Mouse (Mus musculus) liver, adult 2 months (tissue): ENCODE measurements at regions not wholly inside any gene's neighbourhood (a gene's known extent, or its start where the extent isn't known, plus 50 kb on each side); places are given as distances from the start of the nearest gene placed in this dataset.

Source experiments
- CTCF ChIP-seq: fragments of 200-500 bp; IDR thresholded peaks from 2 replicates; pipeline ENCODE4 v1.5.1; 2011; ENCODE audit warnings: low read depth, low read length, control low read depth
- POLR2A ChIP-seq: fragments of 200-500 bp; IDR thresholded peaks from 2 replicates; pipeline ENCODE4 v1.6.1; 2011; ENCODE audit warnings: low read length, control low read depth; ENCODE audit not compliant: insufficient read depth; ENCODE audit errors: extremely low read depth

DNA sequence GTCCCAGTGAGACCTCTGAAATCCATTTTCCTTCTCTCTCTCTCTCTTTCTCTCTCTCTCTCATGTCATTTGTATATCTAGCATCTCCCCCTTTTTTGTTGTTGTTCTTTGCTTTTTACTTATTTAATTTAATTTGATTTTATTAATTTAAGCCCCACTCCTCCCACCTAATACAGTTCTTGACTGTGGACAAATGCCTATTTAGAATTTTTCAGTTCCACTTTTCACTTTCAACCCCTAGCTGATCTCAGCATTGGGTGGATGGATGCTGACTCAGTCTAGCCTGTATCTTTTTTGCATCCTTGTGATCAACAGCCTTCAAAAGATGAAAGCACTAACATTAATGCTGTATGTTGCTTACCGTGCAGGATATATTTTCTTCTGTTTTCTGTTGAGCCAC lies 55.5 kb upstream of the Cox7c start:
- TF ChIP-seq CTCF (no peak), POLR2A (no peak)
